Mouse (Mus musculus) heart, adult 2 months (tissue): ENCODE results near the gene Erfe.
A peak's percentile ranks its signal among the peaks of the same experiment; 100 is the strongest.

ENCODE experiments used
- CTCF ChIP-seq: fragments of 200-600 bp; IDR thresholded peaks from 2 replicates; pipeline ENCODE4 v1.8.1; 2022; ENCODE audit warnings: antibody characterized with exemption, mild to moderate bottlenecking, moderate library complexity
- POLR2A ChIP-seq: fragments of 200-500 bp; IDR thresholded peaks from 2 replicates; pipeline ENCODE4 v1.6.1; 2011; ENCODE audit warnings: mild to moderate bottlenecking, low read depth, low read length, control low read depth; ENCODE audit not compliant: insufficient read depth

GRCm38 (mm10) chr1:91366215-91367108 lies at the start of gene Erfe:
- TF ChIP-seq POLR2A (no peak), CTCF (peak; percentile 97)
